Mouse (Mus musculus): ENCODE results near the gene Rspo4. TPM values are rescaled to one million over a fixed set of nuclear protein-coding genes. Genes with fewer than 3 reads are reported as not detected.

Rspo4 gene
- total RNA-seq, 2 experiments from 2014 or later = 0.14 TPM; not detected in 1

DNA sequence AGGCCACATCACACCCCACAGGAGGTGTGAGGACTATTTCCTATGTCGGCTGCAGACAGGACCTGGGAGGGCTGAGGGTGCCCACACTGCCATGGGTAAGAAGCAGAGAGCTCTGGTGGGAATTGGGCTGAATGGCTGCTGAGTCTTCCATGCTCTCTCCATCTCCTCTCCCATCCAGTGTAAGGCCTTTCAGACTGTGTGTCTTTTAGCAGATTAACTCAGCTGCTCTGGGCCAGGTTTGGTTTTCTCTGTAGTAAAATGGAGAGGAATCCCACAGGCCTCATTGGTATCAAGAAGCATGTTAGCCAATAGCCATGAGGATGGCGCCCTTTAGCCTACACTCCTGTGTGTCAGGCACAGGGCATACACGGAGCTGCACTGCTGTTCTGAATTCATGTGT is 66.7 kb downstream of the Rspo4 start:
- intact Hi-C loops (cut with DNase I) = no loop called here

DNA sequence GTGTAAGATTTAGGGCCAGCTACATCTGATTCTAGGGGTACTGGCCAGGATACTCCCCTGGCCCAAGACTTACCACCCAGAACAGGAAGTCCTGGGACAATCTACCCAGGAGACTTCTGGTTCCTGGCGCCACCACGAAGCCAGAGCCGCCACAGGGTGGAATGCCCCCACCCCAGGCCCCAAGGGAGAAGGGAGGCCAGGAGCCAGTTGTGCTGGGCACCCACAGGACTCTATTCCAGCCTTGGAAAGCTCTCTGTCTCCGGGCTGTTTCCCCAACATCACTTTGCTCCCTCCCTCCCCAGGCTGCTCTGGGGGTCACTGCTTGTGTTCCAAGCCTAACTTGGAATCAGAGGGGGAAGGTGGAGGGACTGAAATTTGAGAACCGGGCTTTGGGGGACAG is 67.8 kb downstream of the Rspo4 start:
- no peak for DNase-seq (ENCODE audit: low spot score in 2 of 2)
- intact Hi-C loops (cut with DNase I) = no loop called here

More for the DNA sequence above, 66.7 kb downstream of the Rspo4 start:
- no peak for DNase-seq (ENCODE audit: low spot score in 2 of 2)

DNA sequence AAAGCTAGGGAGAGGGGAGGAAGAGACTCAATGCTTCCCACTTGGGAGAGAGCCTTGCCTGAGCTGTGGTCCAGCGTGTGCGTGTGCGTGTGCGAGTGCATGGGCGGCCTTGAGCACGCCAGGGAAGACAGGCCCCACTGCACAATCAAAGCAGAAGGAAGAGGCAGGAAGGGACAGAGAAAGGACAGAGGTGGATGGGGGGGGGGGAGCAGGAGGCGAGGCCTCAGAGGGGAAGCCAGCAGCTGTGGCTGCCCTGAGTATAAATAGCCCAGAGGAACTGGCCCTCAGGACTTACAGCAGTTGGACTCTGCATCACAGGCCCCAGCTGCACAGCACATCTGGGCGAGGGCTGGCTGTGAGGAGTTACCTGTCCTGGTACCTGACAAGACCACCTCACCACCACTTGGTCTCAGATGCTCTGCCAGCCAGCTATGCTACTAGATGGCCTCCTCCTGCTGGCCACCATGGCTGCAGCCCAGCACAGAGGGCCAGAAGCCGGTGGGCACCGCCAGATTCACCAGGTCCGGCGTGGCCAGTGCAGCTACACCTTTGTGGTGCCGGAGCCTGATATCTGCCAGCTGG is 68.3 kb downstream of the Rspo4 start, which contains the start of gene Angpt4:
TSS of gene Angpt4 (plus strand) at position 292 of the 582 bp plus-strand sequence.
- intact Hi-C loops (cut with DNase I) = no loop called here
- DNase-seq (ENCODE audit: low spot score in 2 of 2) = no peak

DNA sequence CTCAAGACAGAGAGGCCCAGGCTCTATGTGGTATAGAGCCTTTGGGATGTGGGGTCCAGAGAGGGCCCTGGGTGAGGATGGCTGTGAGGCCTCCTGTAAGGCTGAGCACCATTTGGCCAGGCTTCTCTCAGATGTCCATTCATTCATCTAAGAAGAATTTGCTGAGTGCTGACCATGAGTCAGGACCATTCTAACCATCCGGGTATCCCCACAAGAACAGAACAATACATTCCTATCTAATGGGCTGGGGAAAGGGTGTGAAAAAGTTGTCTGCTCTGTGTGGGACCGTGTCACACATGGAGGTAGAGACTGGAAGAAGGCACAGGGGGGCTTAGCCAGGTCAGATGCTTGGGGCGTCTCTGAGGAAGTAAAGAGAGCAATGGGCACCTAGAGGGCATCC is 69.0 kb downstream of the Rspo4 start:
- intact Hi-C loops (cut with DNase I) = no loop called here

DNA sequence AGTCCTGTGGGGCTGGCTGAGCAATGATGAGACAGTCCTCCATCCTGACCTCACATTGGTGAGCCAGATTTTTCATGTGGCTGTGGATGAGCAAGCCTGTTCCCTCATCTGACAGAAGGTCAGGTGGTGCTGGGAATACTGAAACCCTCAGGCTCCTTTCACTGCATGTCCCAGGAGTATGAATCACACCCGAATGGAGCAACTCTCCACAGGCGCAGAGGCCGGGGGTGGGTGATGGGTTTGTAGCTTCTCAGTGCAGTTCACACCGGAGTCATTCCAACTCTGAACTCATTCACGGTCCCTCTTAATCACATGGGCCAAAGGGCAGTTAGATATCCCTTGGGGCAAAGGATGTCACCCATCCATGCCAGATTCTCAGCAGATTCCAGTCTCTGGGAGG is 71.4 kb downstream of the Rspo4 start:
- intact Hi-C loops (cut with DNase I) = no loop called here
- no peak for DNase-seq (ENCODE audit: low spot score in 2 of 2)

More for the DNA sequence above, 69.0 kb downstream of the Rspo4 start:
- DNase-seq (ENCODE audit: low spot score in 2 of 2) = no peak

DNA sequence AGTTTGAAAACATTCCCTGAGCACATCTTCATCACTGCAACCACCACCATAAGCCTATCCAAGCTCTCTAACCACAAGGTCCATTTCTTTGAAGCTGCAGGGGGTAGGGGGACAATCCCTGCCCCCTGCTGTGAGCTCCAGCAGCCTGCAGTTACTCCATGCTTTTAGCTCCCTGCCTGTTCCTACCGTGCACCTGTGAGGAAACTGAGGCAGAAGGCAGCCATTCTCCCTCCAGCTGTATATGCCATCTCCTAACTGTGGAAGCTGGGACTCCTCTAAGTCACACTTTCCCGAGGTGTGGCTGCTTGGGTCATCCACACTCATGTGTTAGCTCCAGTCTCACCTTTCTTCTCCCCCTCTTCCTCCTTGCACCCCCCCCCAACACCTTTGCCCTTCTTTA is 72.4 kb downstream of the Rspo4 start:
- intact Hi-C loops (cut with DNase I) = no loop called here
- no peak for DNase-seq (ENCODE audit: low spot score in 2 of 2)

DNA sequence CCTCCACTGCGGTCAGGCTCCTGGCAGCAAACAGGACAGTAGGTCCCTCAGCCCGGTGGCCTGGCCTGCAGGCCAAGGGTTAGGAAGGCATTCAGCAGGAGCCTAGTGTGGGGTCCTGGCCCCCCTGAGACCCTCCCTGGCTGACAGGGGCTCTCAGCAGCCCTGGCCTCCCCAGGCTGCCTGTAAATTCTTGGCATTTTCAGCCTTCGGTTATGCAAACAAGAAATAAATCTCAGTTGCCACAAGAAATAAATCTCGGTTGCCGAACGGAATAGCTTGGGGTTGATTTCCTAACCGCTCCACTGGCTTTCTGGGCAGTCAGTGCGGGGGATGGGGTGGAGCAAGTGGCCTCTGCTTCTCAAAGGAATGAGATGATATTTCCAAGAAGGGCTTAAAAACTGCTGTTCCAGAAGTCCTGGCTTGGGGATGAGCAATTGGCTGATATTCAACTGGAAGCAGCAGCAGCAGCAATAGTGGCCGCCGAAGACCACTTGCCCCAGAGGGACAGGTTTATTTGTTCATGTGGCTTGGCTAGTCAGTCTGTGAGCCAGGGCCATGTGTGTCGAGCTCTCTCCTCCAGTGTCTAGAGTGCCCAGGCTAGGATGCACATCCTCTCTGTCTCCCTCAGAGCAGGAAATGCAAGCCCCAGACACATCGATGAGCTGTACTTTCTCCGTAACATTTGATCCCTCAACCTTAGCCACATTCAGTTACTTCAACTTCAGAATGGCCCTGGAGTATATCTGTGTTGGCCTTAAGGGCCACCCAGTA is 73.5 kb downstream of the Rspo4 start:
- intact Hi-C loops (cut with DNase I) = no loop called here

DNA sequence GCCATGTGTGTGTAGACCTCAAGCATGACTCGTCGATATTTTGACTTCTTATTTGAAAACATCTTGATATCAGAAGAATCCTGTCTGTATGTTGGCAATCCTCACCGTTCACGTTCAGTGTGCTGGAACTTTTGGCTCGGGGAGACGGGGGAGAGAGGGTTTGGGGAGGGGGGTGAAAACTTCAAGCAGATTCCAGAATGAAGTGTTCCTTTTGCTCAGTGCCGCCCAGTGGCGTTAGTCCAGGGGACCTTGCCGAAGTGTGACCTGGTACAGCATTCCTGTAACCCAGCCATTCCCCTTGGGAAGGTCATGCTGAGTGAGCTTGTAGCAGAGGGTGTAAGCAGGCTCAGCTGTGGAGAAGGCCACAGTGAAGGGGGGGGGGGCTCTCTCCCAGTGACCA is 76.4 kb downstream of the Rspo4 start:
- no peak for DNase-seq (ENCODE audit: low spot score in 2 of 2)
- intact Hi-C loops (cut with DNase I) = no loop called here

More for the DNA sequence above, 73.5 kb downstream of the Rspo4 start:
- no peak for DNase-seq (ENCODE audit: low spot score in 2 of 2)

DNA sequence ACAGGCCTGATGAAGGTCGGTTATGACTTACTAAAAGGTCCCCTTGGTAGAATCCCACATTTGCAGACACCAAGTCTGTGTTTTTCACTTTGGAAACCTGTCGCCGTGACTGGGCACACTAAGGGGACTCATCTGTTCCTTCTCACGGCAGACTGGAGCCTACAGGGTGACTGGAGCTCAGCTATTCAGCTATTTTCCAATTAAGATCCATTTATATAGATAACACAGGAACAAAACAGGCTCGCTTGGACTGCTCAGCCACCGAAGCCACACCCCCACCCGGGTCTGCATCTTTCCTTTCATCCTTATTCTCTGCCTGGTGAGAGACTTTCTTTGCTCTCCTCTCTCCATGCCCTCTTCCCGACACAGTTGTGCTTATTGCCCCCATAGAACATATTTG is 78.3 kb downstream of the Rspo4 start:
- intact Hi-C loops (cut with DNase I) = no loop called here
- DNase-seq (ENCODE audit: low spot score in 2 of 2) = no peak

DNA sequence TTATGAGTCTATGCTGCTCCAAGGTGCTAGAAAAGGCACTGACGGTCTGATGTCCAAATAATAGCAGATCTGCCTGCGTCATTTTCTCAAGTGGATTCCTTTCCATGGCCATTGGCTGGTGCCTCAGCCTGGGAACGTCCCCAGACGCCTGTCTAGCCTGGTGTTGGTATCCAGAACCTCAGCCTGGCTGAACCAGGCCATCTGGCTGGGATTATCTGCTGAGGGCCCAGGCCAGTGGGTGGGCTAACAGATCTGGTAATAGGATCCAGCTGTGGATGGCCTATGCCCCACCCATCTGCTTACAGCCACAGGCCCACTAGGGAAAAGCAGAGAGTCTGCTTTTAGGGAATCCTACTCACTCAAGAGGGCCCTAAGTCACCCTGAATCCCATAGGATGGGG is 78.9 kb downstream of the Rspo4 start:
- DNase-seq (ENCODE audit: low spot score in 2 of 2) = no peak
- intact Hi-C loops (cut with DNase I) = no loop called here

Other genes with a start within 250 kb of the Rspo4 start
- gene Snph, start 210.3 kb upstream of the Rspo4 start, total RNA-seq (2021) = 100 to 1,000 TPM; 293 to 301 TPM
- under 1 TPM; 0.25 to 0.50 TPM for gene Rad21l, start 174.4 kb upstream of the Rspo4 start, total RNA-seq (2021)
- gene Tmem74b, start 140.9 kb upstream of the Rspo4 start, total RNA-seq (2021) = 10 to 100 TPM in 1 of 2 experiments, 1 to 10 TPM in 1; 6.1 to 11.1 TPM
- 10 to 100 TPM; 39.0 to 42.2 TPM for gene Psmf1, start 98.7 kb upstream of the Rspo4 start, total RNA-seq (2021)
- gene Angpt4, start 68.3 kb downstream of the Rspo4 start, total RNA-seq (2021) = under 1 TPM; 0.14 to 0.37 TPM
- 1 to 10 TPM; 6.6 to 8.4 TPM for gene Fam110a, start 137.3 kb downstream of the Rspo4 start, total RNA-seq (2021)
- 1 to 10 TPM; 4.0 to 4.1 TPM for gene Slc52a3, start 153.6 kb downstream of the Rspo4 start, total RNA-seq (2021)
- 10 to 100 TPM; 15.2 to 18.5 TPM for gene Scrt2, start 238.6 kb downstream of the Rspo4 start, total RNA-seq (2021)

All from left cerebral cortex, postnatal 25 days (tissue).